Mouse (Mus musculus): ENCODE measurements at regions not wholly inside any gene's neighbourhood (a gene's known extent, or its start where the extent isn't known, plus 50 kb on each side); places are given as distances from the start of the nearest gene placed in this dataset.

- no peaks in the 10 kb centered on the region for H3K36me3 ChIP-seq (replicated peaks in 1 of 2; ENCODE audit: control insufficient read depth in 1 of 2, insufficient read depth in 1 of 2, low read length in 1 of 2)
- TF ChIP-seq ZNF384 (IDR thresholded peaks at IDR 0.05; ENCODE audit: low read depth, low read length) (no peak), MEF2A (IDR thresholded peaks at IDR 0.05; ENCODE audit: borderline replicate concordance, low read depth, low read length) (no peak), MYC (IDR thresholded peaks at IDR 0.05; ENCODE audit: low read depth, low read length) (no peak), JUN (IDR thresholded peaks at IDR 0.05; ENCODE audit: insufficient read depth, low read depth, low read length) (no peak), IRF4 (IDR thresholded peaks at IDR 0.05; ENCODE audit: low read depth, low read length) (no peak)
- dilution Hi-C loops (cut with MboI; ENCODE audit: extremely low pct_ligation_motif_present, extremely low pct_unique_long_range_greater_than_20kb, low sequenced_read_pairs) (no loop called here), in situ Hi-C loops (cut with MboI; ENCODE audit: low pct_ligation_motif_present, low pct_unique_long_range_greater_than_20kb, low sequenced_read_pairs) (no loop called here)
- no peak overlapping the region for H3K4me3 ChIP-seq (replicated peaks in 1 of 3; ENCODE audit: low read depth in 2 of 3, low read length in 2 of 3, poor library complexity in 1 of 3)
- no peak overlapping the region for H3K4me2 ChIP-seq (ENCODE audit: insufficient read depth, low read depth, poor library complexity, severe bottlenecking)
- H3K9ac ChIP-seq (ENCODE audit: insufficient read depth, low read depth), result no peak overlapping the region
- DNase-seq (ENCODE audit: extremely low read depth), result no peak
- no peaks in the 10 kb centered on the region for H3K79me2 ChIP-seq (replicated peaks; ENCODE audit: control insufficient read depth, extremely low read depth, insufficient read depth, poor library complexity, severe bottlenecking)
- no peaks in the 10 kb centered on the region for H3K4me1 ChIP-seq (ENCODE audit: control insufficient read depth in 1 of 2, insufficient read depth in 2 of 2)
- peaks cover 2% of the 10 kb centered on the region for H3K27me3 ChIP-seq (replicated peaks)
- H3K27ac ChIP-seq (ENCODE audit: insufficient read depth, low read depth), result no peak overlapping the region
- H3K9me3 ChIP-seq (replicated peaks; ENCODE audit: low read length), result no peaks in the 10 kb centered on the region
Measured at GRCm38 (mm10) chr2:101476862-101477261, 147.7 kb upstream of the Rag2 start.

- Histone ChIP-seq H3K4me1 (ENCODE audit: control insufficient read depth in 1 of 2, insufficient read depth in 2 of 2) (0 out of 4 replicates have a peak, but pooled peaks cover 0 to 3% of the 10 kb centered on the region in 2 experiments), H3K9me3 (replicated peaks; ENCODE audit: low read length) (no peaks in the 10 kb centered on the region), H3K27ac (ENCODE audit: insufficient read depth, low read depth) (no peak overlapping the region), H3K27me3 (replicated peaks) (no peaks in the 10 kb centered on the region), H3K79me2 (replicated peaks; ENCODE audit: control insufficient read depth, extremely low read depth, insufficient read depth, poor library complexity, severe bottlenecking) (no peaks in the 10 kb centered on the region), H3K9ac (ENCODE audit: insufficient read depth, low read depth) (no peak overlapping the region), H3K36me3 (replicated peaks in 1 of 2; ENCODE audit: control insufficient read depth in 1 of 2, insufficient read depth in 1 of 2, low read length in 1 of 2) (no peaks in the 10 kb centered on the region), H3K4me3 (replicated peaks in 1 of 3; ENCODE audit: low read depth in 2 of 3, low read length in 2 of 3, poor library complexity in 1 of 3) (no peak overlapping the region), H3K4me2 (ENCODE audit: insufficient read depth, low read depth, poor library complexity, severe bottlenecking) (no peak overlapping the region)
- no peak for TF ChIP-seq PAX5 (IDR thresholded peaks at IDR 0.05; ENCODE audit: low read length)
- TF ChIP-seq KAT2A (IDR thresholded peaks at IDR 0.05; ENCODE audit: insufficient replicate concordance, low read length), result no peak
- no peak for TF ChIP-seq ELF1 (IDR thresholded peaks at IDR 0.05; ENCODE audit: low read depth, low read length)
- TF ChIP-seq TBP (conservative IDR thresholded peaks at IDR 0.05; ENCODE audit: low read depth, low read length), result no peak
- TF ChIP-seq CTCF (conservative IDR thresholded peaks at IDR 0.05 in 1 of 2, IDR thresholded peaks at IDR 0.05 in 1 of 2; ENCODE audit: low read depth in 2 of 2, low read length in 2 of 2), result no peak
- TF ChIP-seq RAD21 (IDR thresholded peaks at IDR 0.05; ENCODE audit: low read depth, low read length), result no peak
- no peak for TF ChIP-seq ZNF384 (IDR thresholded peaks at IDR 0.05; ENCODE audit: low read depth, low read length)
- TF ChIP-seq MYC (IDR thresholded peaks at IDR 0.05; ENCODE audit: low read depth, low read length), result no peak
- no peak for TF ChIP-seq JUN (IDR thresholded peaks at IDR 0.05; ENCODE audit: insufficient read depth, low read depth, low read length)
- no peak for TF ChIP-seq BHLHE40 (IDR thresholded peaks at IDR 0.05; ENCODE audit: low read depth, low read length)
- dilution Hi-C loops (cut with MboI; ENCODE audit: extremely low pct_ligation_motif_present, extremely low pct_unique_long_range_greater_than_20kb, low sequenced_read_pairs) (no loop called here), in situ Hi-C loops (cut with MboI; ENCODE audit: low pct_ligation_motif_present, low pct_unique_long_range_greater_than_20kb, low sequenced_read_pairs) (no loop called here)
- DNase-seq (ENCODE audit: extremely low read depth), result no peak
Measured at GRCm38 (mm10) chr2:101490207-101490606, 134.3 kb upstream of the Rag2 start.

- Histone ChIP-seq H3K9me3 (replicated peaks; ENCODE audit: low read length) (no peaks in the 10 kb centered on the region), H3K4me1 (ENCODE audit: control insufficient read depth in 1 of 2, insufficient read depth in 2 of 2) (0 out of 4 replicates have a peak, but pooled peaks cover 0 to 3% of the 10 kb centered on the region in 2 experiments), H3K79me2 (replicated peaks; ENCODE audit: control insufficient read depth, extremely low read depth, insufficient read depth, poor library complexity, severe bottlenecking) (no peaks in the 10 kb centered on the region), H3K9ac (ENCODE audit: insufficient read depth, low read depth) (no peak overlapping the region), H3K4me3 (replicated peaks in 1 of 3; ENCODE audit: low read depth in 2 of 3, low read length in 2 of 3, poor library complexity in 1 of 3) (no peak overlapping the region), H3K27me3 (replicated peaks) (no peaks in the 10 kb centered on the region), H3K4me2 (ENCODE audit: insufficient read depth, low read depth, poor library complexity, severe bottlenecking) (no peak overlapping the region), H3K36me3 (replicated peaks in 1 of 2; ENCODE audit: control insufficient read depth in 1 of 2, insufficient read depth in 1 of 2, low read length in 1 of 2) (no peaks in the 10 kb centered on the region), H3K27ac (ENCODE audit: insufficient read depth, low read depth) (no peak overlapping the region)
- dilution Hi-C loops (cut with MboI; ENCODE audit: extremely low pct_ligation_motif_present, extremely low pct_unique_long_range_greater_than_20kb, low sequenced_read_pairs), result no loop called here
- TF ChIP-seq SIN3A (IDR thresholded peaks at IDR 0.05; ENCODE audit: low read length), result no peak
- no peak for TF ChIP-seq RAD21 (IDR thresholded peaks at IDR 0.05; ENCODE audit: low read depth, low read length)
- TF ChIP-seq TCF12 (IDR thresholded peaks at IDR 0.05; ENCODE audit: low read depth, low read length), result no peak
- no peak for TF ChIP-seq EP300 (IDR thresholded peaks at IDR 0.05; ENCODE audit: low read length)
- TF ChIP-seq MEF2A (IDR thresholded peaks at IDR 0.05; ENCODE audit: borderline replicate concordance, low read depth, low read length), result no peak
- no peak for DNase-seq (ENCODE audit: extremely low read depth)
- in situ Hi-C loops (cut with MboI; ENCODE audit: low pct_ligation_motif_present, low pct_unique_long_range_greater_than_20kb, low sequenced_read_pairs), result no loop called here
Measured at GRCm38 (mm10) chr2:101491762-101492161, 132.8 kb upstream of the Rag2 start.

All from CH12.LX (cell line).